Mouse (Mus musculus): ENCODE measurements around the gene Gemin2. TPM values are rescaled to one million over a fixed set of nuclear protein-coding genes. Genes with fewer than 3 reads are reported as not detected.

Gene Gemin2
- 2.7 and 3.2 TPM in 2 replicates for polyA plus RNA-seq (2012; rRNA removed)

DNA sequence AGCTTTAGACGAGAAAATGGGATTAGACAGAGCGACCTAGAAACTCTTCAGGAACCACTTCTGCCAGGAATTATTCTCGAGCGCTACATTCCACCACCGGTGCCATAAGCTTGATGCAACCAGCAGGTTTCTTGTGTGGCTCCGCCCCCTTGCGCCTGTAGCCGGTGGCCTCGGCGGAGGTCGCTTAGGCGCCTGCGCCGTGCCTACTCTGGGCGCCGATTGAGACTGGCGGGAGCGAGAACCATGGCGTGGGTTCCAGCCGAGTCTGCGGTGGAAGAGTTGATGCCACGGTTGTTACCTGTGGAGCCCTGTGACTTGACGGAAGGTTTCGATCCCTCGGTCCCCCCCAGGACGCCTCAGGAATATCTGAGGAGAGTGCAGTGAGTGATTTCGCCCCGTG is at the start of gene Gemin2:
Gemin2 (plus strand) TSS at position 160 of the 400 bp plus-strand sequence.

DNA sequence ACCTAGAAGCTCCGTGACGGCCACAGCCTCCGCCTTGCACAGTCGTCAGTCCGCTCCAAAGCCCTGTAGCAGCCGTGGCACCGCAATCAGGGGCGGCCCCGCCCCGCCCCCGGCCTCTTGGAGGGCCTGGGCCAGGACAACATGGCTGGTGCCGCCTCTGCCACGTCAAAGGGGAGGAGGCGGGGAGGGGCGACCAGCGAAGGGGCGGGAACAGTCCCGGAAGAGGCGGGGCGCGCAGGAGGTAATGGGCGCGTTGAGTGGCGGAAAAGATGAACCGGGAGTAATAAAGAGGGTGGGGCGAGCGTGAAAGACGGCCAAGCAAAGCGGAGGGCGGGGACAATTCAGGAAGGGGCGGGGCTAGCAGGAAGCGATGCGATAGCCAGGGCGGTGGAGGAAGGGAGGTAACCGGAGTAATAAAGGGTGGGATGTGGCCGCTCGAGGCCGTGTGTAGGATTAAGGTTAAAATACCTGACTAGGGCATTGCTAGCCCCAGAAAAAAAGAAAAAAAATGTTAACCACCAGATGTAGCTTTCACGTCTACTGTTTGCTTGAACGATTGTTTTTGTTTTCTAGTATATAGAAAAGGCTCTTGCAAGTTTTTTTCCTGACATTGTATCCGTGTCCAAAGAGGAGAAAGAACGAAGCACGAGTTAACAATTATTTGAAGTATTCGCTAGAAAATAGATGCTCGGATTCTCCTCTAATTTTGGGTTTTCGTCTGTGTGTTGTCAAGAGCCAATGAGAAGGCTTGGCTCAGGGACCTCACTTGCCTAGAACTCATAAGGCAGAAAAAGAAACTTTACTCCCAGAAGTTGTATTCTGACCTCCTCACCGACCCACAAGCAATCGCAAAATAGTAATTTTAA is 1.1 kb upstream of the Gemin2 start, which contains the start of gene Sec23a:
Sec23a (minus strand) TSS at position 174 of the 866 bp plus-strand sequence.

DNA sequence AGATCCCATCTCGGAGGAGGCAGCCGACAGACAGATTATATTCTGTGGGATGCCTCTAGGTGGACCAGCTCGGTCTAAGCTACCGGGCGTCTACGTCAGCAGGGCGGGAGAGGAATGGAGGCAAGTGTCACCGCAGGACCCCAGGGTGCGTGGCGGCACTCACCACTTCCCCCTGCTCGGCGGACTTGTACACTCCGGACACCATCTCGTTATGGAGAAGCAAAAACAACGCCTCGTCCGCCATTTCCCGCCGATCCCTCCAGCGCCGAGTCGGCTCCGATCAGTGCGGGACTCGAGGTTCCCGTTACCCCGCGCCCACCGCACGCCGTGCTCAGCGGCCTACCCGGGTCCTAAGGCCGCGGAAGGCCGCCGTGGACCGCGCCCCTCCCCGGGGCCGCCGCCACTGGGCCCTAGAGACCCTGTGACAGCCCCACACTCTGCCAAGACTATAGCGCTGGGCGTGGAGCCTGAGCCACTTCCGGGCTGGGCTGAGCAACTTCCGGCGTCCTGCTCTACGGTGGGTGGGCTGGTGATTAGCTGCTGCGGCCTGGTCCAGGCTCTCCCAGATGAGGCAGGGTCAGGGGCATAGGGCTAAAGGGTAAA is 47.9 kb downstream of the Gemin2 start, which contains the start of gene Trappc6b:
Trappc6b (minus strand) TSS at position 480 of the 603 bp plus-strand sequence.

DNA sequence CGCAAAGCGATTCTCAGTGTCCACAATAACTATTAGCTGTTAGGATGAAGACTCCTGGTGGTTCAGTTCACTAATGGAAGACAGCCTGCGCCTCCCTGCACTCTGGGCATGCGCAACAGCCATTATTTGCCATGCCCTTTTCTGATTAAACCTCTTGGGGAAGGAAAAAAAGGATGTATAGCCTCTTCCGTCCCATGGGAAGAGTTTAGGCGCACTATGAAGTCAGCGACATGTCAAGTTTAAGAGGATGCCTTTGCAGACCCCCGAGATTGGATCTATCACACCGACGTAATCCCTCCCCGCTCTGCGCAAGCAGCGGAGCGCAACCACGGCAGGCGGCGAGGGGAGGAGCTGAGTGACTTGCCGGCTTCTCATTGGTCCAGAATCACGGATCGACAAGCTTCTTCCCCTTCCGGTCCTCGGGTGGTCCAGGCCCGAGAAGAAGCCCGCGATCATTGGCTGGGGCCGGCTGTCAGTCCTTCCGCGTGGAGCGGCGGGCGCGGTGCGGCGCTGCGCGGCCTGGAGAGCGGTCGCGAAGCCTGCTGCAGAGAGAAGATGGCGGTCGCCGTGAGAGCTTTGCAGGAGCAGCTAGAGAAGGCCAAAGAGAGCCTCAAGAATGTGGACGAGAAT is 53.4 kb downstream of the Gemin2 start, which contains the start of gene Pnn:
Pnn (plus strand) TSS at position 437 of the 630 bp plus-strand sequence.

Other genes starting within 250 kb of the Gemin2 start
- gene Sec23a, start 1.4 kb upstream of the Gemin2 start, polyA plus RNA-seq (2012; rRNA removed), result 12.9 and 13.1 TPM in 2 replicates
- gene Trappc6b, start 48.1 kb downstream of the Gemin2 start, polyA plus RNA-seq (2012; rRNA removed), result 87.0 and 113 TPM in 2 replicates
- gene Pnn, start 53.5 kb downstream of the Gemin2 start, polyA plus RNA-seq (2012; rRNA removed), result 12.1 TPM in 2 replicates
- 21.4 and 22.9 TPM in 2 replicates for gene Mia2, start 82.4 kb downstream of the Gemin2 start, polyA plus RNA-seq (2012; rRNA removed)
- 6.6 and 6.8 TPM in 2 replicates for gene Fbxo33, start 206.3 kb downstream of the Gemin2 start, polyA plus RNA-seq (2012; rRNA removed)